Mouse (Mus musculus) spleen, postnatal 0 days (tissue): ENCODE results near the gene Rab13. TPM values are rescaled to one million over a fixed set of nuclear protein-coding genes. Genes with fewer than 3 reads are reported as not detected.

Source experiments
- polyA plus RNA-seq: library from polyadenylated mRNA; unstranded; fragments of >200 nt; fragmentation: Nextera tagmentation; extraction: Ambion mirVana; gene quantifications from 2 replicates; pipeline ENCODE4 v1.2.1, GENCODE M21; 2015

Gene Rab13
- polyA plus RNA-seq, result 11.2 and 15.3 TPM in 2 replicates

DNA sequence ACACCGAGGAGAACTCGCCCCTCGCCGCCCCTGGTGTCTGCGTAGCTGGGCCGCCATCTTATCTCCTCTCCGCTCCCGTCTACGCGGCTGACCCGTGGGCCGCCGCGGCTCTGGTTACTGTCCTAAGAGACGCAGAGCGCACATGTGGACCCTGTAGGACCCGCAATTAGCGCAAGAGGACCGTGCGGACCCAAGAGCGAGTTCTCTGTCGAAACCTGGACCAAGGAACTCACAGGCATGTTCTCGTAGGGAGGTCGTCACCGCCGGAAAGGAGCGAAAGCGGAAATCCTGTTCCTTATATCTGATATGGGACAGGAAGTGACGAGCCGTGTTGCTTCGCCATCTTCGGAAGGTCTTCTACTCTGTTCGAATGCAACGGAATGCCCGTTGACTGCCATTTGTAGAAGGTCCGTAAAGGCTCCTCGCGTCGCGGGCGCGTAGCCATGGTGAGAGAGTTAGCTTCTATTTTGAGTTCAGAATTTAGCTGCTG lies at the start of gene Rab13, which contains the start of gene Rps27:
Gene Rab13 (plus strand): TSS at position 319 of the 490 bp plus-strand sequence.
Gene Rps27 (minus strand): TSS at position 275 of the 490 bp plus-strand sequence.

GRCm38 (mm10) chr3:90231507-90232333 lies 18.2 kb downstream of the Rab13 start, which contains the start of gene Jtb:
TSS of gene Jtb (plus strand) at chr3:90231597.

DNA sequence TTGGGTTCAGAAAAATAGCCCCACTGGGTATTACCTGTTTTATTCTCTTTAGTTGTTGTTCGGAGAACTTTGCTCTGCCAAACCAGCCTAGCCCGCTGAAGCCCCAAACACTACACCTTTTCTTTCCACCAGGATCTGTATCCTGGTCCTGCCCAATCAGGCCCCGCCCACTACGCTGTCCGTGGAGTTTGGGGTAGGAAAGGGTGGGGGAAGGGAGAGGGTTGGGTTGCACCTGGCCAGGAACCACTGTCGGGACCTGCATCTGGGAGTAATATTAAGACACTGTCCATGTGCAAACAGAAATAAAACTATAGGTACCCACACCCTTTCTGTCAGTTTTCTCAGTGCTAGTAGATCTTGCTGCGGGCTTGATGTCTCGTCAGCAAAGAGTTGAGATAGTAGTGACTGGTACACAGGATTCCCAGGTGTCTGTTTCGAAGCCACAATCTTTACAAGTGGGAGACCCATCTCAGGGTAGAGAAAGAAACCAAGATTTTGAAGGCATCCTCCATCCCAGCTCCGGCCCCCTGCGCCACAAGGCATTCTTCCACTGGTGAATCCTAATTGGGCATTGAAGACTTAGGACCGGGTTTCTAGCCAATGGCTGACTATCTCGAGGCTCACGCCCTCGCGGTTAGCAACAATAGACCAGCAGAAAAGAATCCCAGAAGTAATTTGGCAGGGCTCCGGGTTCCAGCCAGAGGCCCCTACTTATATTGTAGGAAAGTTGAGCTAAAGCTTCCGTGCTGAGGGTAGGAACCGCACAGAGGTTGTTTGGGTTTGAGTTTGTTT lies 29.7 kb downstream of the Rab13 start, which contains the start of gene Creb3l4:
Gene Creb3l4 (minus strand): TSS at position 529 of the 792 bp plus-strand sequence.

GRCm38 (mm10) chr3:90247960-90248745 lies 34.7 kb downstream of the Rab13 start, which contains the start of gene Slc39a1:
TSS of gene Slc39a1 (plus strand) at chr3:90248172.

GRCm38 (mm10) chr3:90253653-90254418 lies 40.3 kb downstream of the Rab13 start, which contains the start of gene Crtc2:
TSS of gene Crtc2 (plus strand) at chr3:90254163.

DNA sequence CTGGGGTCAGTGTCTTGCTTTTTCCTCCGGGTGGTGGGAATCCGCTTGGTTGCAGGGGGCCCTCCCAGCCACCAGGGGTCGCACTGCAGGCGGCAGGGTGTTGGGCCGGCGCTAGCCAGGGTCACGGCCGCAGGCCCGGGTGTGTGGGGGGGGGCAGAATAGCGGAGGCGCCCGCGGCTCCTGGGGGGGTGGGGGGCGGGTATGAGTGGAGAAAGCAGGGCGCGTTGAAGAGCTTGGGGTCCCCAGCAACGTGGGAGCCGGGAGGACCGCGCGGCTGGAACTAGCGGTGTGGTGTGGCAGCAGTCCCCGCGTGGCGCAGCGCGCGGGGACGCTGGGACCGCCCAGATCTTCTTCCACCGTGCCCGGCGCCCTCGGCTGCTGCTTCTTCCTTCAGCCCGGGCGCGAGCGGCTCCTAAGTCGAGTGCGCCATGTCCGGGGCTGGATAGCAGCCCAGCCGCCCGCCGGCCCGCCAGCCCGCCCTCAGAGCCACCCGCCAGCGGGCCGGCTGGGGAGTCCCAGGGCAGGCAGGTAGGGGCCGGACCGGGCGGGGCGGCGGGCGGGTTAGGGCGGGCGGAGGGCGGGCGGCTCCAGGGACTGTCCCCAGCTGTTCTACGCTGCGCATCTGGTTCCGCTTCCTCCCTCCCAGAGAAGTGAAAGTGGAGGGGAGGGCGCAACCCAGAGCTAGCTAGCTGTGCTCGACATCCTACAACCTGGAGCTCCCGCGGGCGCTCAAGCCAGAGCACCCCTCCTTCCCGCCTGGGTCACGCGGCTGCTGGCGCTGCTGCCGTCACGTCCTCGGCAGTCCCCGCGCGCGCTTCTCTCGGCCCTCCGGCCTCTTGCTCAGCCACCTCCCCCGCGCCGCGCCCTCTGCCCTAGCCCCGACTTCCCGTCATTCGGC lies 51.8 kb downstream of the Rab13 start, which contains the start of gene Dennd4b:
Gene Dennd4b (plus strand): TSS at position 152 of the 898 bp plus-strand sequence.

Other genes starting within 250 kb of the Rab13 start
- gene Hax1, start 214.9 kb upstream of the Rab13 start, polyA plus RNA-seq, result 78.6 and 79.3 TPM in 2 replicates
- gene 4933434E20Rik, start 162.1 kb upstream of the Rab13 start, polyA plus RNA-seq, result 74.6 and 88.3 TPM in 2 replicates
- gene Ubap2l, start 161.1 kb upstream of the Rab13 start, polyA plus RNA-seq, result 113 and 124 TPM in 2 replicates
- 260 and 296 TPM in 2 replicates for gene Tpm3, start 141.0 kb upstream of the Rab13 start, polyA plus RNA-seq
- gene Nup210l, start 109.6 kb upstream of the Rab13 start, polyA plus RNA-seq, result 0.07 and 0.12 TPM in 2 replicates
- 1,413 and 1,608 TPM in 2 replicates for gene Rps27, start within 50 bp of the Rab13 start, polyA plus RNA-seq
- gene Jtb, start 17.9 kb downstream of the Rab13 start, polyA plus RNA-seq, result 78.7 and 86.3 TPM in 2 replicates
- 0.57 and 0.98 TPM in 2 replicates for gene Creb3l4, start 29.8 kb downstream of the Rab13 start, polyA plus RNA-seq
- 51.2 and 62.4 TPM in 2 replicates for gene Slc39a1, start 34.5 kb downstream of the Rab13 start, polyA plus RNA-seq
- 9.1 and 10.9 TPM in 2 replicates for gene Crtc2, start 40.5 kb downstream of the Rab13 start, polyA plus RNA-seq
- 3.9 and 5.6 TPM in 2 replicates for gene Dennd4b, start 51.5 kb downstream of the Rab13 start, polyA plus RNA-seq
- 8.6 and 9.0 TPM in 2 replicates for gene Gatad2b, start 79.5 kb downstream of the Rab13 start, polyA plus RNA-seq
- gene Slc27a3, start 176.2 kb downstream of the Rab13 start, polyA plus RNA-seq, result 4.1 and 4.3 TPM in 2 replicates
- gene Ints3, start 219.9 kb downstream of the Rab13 start, polyA plus RNA-seq, result 9.1 and 9.8 TPM in 2 replicates